Mouse (Mus musculus): ENCODE measurements around the gene C2cd5. TPM values are rescaled to one million over a fixed set of nuclear protein-coding genes. Genes with fewer than 3 reads are reported as not detected.
A peak's percentile ranks its signal among the peaks of the same experiment; 100 is the strongest.

C2cd5 gene
- total and polyA plus RNA-seq, 3 experiments = 19.1 to 22.3 (median 19.7) TPM

DNA sequence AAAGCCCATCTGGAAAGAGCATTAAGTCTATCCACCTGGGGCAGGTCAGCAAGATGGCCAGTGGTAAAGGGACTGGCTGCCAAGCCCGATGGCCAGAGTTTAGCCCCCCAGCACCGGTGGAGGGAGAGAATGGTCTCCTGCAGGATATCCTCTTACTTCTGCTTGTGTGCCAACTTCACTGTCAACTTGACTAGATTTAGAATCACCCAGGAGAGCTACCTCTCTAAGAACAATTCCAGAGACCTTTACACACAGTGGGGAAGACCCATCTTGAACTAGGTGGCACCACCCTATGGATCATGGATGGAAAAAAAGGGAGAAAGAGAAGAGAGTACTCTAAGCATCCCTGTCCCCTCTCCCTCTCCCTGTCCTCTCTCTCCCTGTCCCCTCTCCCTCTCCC lies 107.0 kb downstream of the C2cd5 start:
- in situ Hi-C loops (cut with MboI; ENCODE audit: low pct_ligation_motif_present, low pct_unique_long_range_greater_than_20kb, low sequenced_read_pairs) (no loop called here), dilution Hi-C loops (cut with MboI; ENCODE audit: extremely low pct_ligation_motif_present, extremely low pct_unique_long_range_greater_than_20kb, low sequenced_read_pairs) (no loop called here)
- H3K9ac ChIP-seq (ENCODE audit: insufficient read depth, low read depth) = no peak overlapping the region

DNA sequence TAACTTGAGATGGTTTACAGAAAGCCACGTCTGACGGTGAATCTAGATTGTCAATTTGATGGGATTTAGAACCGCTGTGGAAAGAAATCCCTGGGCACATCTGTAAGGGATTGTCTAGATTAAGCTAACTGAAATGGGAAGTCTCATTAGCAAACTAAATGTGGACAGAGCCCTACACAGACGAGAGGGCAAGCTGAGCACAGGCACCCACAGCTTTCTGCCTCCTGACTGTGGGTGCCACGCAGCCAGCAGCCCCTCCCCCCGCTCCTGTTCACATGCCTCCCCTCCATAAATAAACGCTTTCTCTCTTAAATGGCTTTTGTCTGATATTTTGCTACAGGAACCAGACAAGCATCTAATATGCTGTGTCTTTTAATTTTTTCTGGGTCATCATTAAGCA lies 107.8 kb downstream of the C2cd5 start:
- dilution Hi-C loops (cut with MboI; ENCODE audit: extremely low pct_ligation_motif_present, extremely low pct_unique_long_range_greater_than_20kb, low sequenced_read_pairs) = no loop called here

More for the DNA sequence above, 107.0 kb downstream of the C2cd5 start:
- Histone ChIP-seq H3K79me2 (replicated peaks; ENCODE audit: control insufficient read depth, extremely low read depth, insufficient read depth, poor library complexity, severe bottlenecking) (no peaks in the 10 kb centered on the region), H3K4me1 (ENCODE audit: control insufficient read depth in 1 of 2, insufficient read depth in 2 of 2) (peaks cover 19 to 60% of the 10 kb centered on the region in 2 experiments), H3K9me3 (replicated peaks; ENCODE audit: low read length) (no peaks in the 10 kb centered on the region), H3K4me2 (ENCODE audit: insufficient read depth, low read depth, poor library complexity, severe bottlenecking) (peak overlapping the region; percentile 97; the same call in 1 of the 2 replicates), H3K27ac (ENCODE audit: insufficient read depth, low read depth) (no peak overlapping the region), H3K36me3 (replicated peaks in 1 of 2; ENCODE audit: control insufficient read depth in 1 of 2, insufficient read depth in 1 of 2, low read length in 1 of 2) (no peaks in the 10 kb centered on the region), H3K27me3 (replicated peaks) (no peaks in the 10 kb centered on the region), H3K4me3 (replicated peaks in 1 of 3; ENCODE audit: low read depth in 2 of 3, low read length in 2 of 3, poor library complexity in 1 of 3) (no peak overlapping the region)
- TF ChIP-seq USF2 (conservative IDR thresholded peaks at IDR 0.05; ENCODE audit: low read depth, low read length) (no peak), USF1 (IDR thresholded peaks at IDR 0.05; ENCODE audit: low read depth, low read length) (no peak), UBTF (IDR thresholded peaks at IDR 0.05; ENCODE audit: low read depth, low read length) (no peak), TCF12 (IDR thresholded peaks at IDR 0.05; ENCODE audit: low read depth, low read length) (no peak), HCFC1 (IDR thresholded peaks at IDR 0.05; ENCODE audit: low read depth, low read length) (no peak), SMC3 (IDR thresholded peaks at IDR 0.05; ENCODE audit: low read depth, low read length) (no peak), ZNF384 (IDR thresholded peaks at IDR 0.05; ENCODE audit: low read depth, low read length) (no peak), CTCF (conservative IDR thresholded peaks at IDR 0.05 in 1 of 2, IDR thresholded peaks at IDR 0.05 in 1 of 2; ENCODE audit: low read depth in 2 of 2, low read length in 2 of 2) (no peak)
- no peak for DNase-seq (ENCODE audit: extremely low read depth)

DNA sequence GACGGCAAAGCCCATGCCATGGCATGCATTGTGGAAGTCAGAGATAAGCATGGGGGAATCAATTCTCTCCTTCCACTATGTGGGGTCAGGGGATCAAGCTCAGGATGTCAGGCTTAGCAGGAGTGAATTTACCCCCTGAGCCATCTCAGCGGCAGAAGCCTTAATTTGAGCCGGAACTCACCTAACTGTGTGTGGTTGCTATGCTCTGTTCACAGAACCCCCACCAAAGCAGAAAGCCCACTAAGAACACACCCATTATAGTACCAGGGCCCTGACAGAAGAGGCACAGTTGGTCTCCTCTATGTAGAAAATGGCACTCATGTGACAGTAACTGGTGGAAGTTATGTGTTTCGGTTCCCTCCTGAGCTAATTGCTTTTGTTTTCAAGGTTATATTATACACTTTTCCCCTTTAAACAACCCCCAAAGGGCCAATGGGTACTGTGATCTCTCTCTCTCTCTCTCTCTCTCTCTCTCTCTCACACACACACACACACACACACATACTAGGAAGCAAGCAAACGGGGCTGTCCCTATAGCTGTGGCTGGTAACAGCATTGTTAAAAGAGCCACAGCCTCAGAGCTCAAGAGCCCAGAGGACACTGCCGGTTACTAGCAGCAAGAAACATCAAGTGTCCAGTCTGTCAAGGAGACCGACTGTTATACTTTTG lies 108.4 kb downstream of the C2cd5 start:
- DNase-seq (ENCODE audit: extremely low read depth) = peak; percentile 84
- H3K4me2 ChIP-seq (ENCODE audit: insufficient read depth, low read depth, poor library complexity, severe bottlenecking) = peak overlapping the region; percentile 97
- peak overlapping the region; percentile 78; the same call in 1 of the 2 replicates for H3K27ac ChIP-seq (ENCODE audit: insufficient read depth, low read depth)
- H3K4me1 ChIP-seq (ENCODE audit: control insufficient read depth in 1 of 2, insufficient read depth in 2 of 2) = peaks cover 21 to 68% of the 10 kb centered on the region in 2 experiments
- no peaks in the 10 kb centered on the region for H3K79me2 ChIP-seq (replicated peaks; ENCODE audit: control insufficient read depth, extremely low read depth, insufficient read depth, poor library complexity, severe bottlenecking)
- H3K27me3 ChIP-seq (replicated peaks) = no peaks in the 10 kb centered on the region
- peak overlapping the region; percentile 53; the same call in 1 of the 2 replicates for H3K9ac ChIP-seq (ENCODE audit: insufficient read depth, low read depth)
- in situ Hi-C loops (cut with MboI; ENCODE audit: low pct_ligation_motif_present, low pct_unique_long_range_greater_than_20kb, low sequenced_read_pairs) = no loop called here
- H3K4me3 ChIP-seq (replicated peaks in 1 of 3; ENCODE audit: low read depth in 2 of 3, low read length in 2 of 3, poor library complexity in 1 of 3) = peak overlapping the region in 1 of 3 experiments; percentile 17
- no peaks in the 10 kb centered on the region for H3K9me3 ChIP-seq (replicated peaks; ENCODE audit: low read length)
- no peaks in the 10 kb centered on the region for H3K36me3 ChIP-seq (replicated peaks in 1 of 2; ENCODE audit: control insufficient read depth in 1 of 2, insufficient read depth in 1 of 2, low read length in 1 of 2)
- dilution Hi-C loops (cut with MboI; ENCODE audit: extremely low pct_ligation_motif_present, extremely low pct_unique_long_range_greater_than_20kb, low sequenced_read_pairs) = no loop called here
- TF ChIP-seq KAT2A (IDR thresholded peaks at IDR 0.05; ENCODE audit: insufficient replicate concordance, low read length) (no peak), USF1 (IDR thresholded peaks at IDR 0.05; ENCODE audit: low read depth, low read length) (no peak; the same call in 1 of the 2 replicates), IRF4 (IDR thresholded peaks at IDR 0.05; ENCODE audit: low read depth, low read length) (peak; percentile 92), CTCF (conservative IDR thresholded peaks at IDR 0.05 in 1 of 2, IDR thresholded peaks at IDR 0.05 in 1 of 2; ENCODE audit: low read depth in 2 of 2, low read length in 2 of 2) (no peak), JUND (conservative IDR thresholded peaks at IDR 0.05; ENCODE audit: low read depth, low read length) (peak; percentile 76), TCF12 (IDR thresholded peaks at IDR 0.05; ENCODE audit: low read depth, low read length) (peak; percentile 65), SMC3 (IDR thresholded peaks at IDR 0.05; ENCODE audit: low read depth, low read length) (no peak), CHD1 (IDR thresholded peaks at IDR 0.05; ENCODE audit: low read depth, low read length) (no peak), GABPA (IDR thresholded peaks at IDR 0.05; ENCODE audit: insufficient replicate concordance, low read depth, low read length) (no peak), NRF1 (IDR thresholded peaks at IDR 0.05; ENCODE audit: low read depth, low read length) (no peak), TBP (conservative IDR thresholded peaks at IDR 0.05; ENCODE audit: low read depth, low read length) (peak; percentile 63), SIN3A (IDR thresholded peaks at IDR 0.05; ENCODE audit: low read length) (peak; percentile 80), MAX (IDR thresholded peaks at IDR 0.05; ENCODE audit: low read length) (peak; percentile 40; the same call in 1 of the 2 replicates), RAD21 (IDR thresholded peaks at IDR 0.05; ENCODE audit: low read depth, low read length) (no peak; the same call in 1 of the 2 replicates), MAFK (IDR thresholded peaks at IDR 0.05; ENCODE audit: insufficient replicate concordance, low read length) (no peak), HCFC1 (IDR thresholded peaks at IDR 0.05; ENCODE audit: low read depth, low read length) (peak; percentile 44), MEF2A (IDR thresholded peaks at IDR 0.05; ENCODE audit: borderline replicate concordance, low read depth, low read length) (peak; percentile 84)

More for the DNA sequence above, 107.8 kb downstream of the C2cd5 start:
- DNase-seq (ENCODE audit: extremely low read depth) = no peak
- Histone ChIP-seq H3K4me2 (ENCODE audit: insufficient read depth, low read depth, poor library complexity, severe bottlenecking) (peak overlapping the region; percentile 97), H3K9me3 (replicated peaks; ENCODE audit: low read length) (no peaks in the 10 kb centered on the region), H3K27ac (ENCODE audit: insufficient read depth, low read depth) (peak overlapping the region; percentile 78), H3K4me1 (ENCODE audit: control insufficient read depth in 1 of 2, insufficient read depth in 2 of 2) (peaks cover 21 to 68% of the 10 kb centered on the region in 2 experiments), H3K4me3 (replicated peaks in 1 of 3; ENCODE audit: low read depth in 2 of 3, low read length in 2 of 3, poor library complexity in 1 of 3) (peak overlapping the region in 2 of 3 experiments; percentile 17 to 46), H3K27me3 (replicated peaks) (no peaks in the 10 kb centered on the region), H3K9ac (ENCODE audit: insufficient read depth, low read depth) (peak overlapping the region; percentile 53; the same call in 1 of the 2 replicates), H3K36me3 (replicated peaks in 1 of 2; ENCODE audit: control insufficient read depth in 1 of 2, insufficient read depth in 1 of 2, low read length in 1 of 2) (no peaks in the 10 kb centered on the region), H3K79me2 (replicated peaks; ENCODE audit: control insufficient read depth, extremely low read depth, insufficient read depth, poor library complexity, severe bottlenecking) (no peaks in the 10 kb centered on the region)
- in situ Hi-C loops (cut with MboI; ENCODE audit: low pct_ligation_motif_present, low pct_unique_long_range_greater_than_20kb, low sequenced_read_pairs) = no loop called here
- TF ChIP-seq BHLHE40 (IDR thresholded peaks at IDR 0.05; ENCODE audit: low read depth, low read length) = peak; percentile 43; the same call in 1 of the 2 replicates
- 0 out of 2 replicates have a peak, but pooled peaks have one; percentile 5 for TF ChIP-seq NELFE (IDR thresholded peaks at IDR 0.05; ENCODE audit: low read depth, low read length)
- TF ChIP-seq CHD2 (IDR thresholded peaks at IDR 0.05; ENCODE audit: low read length) = peak; percentile 73; the same call in 1 of the 2 replicates
- peak; percentile 8; the same call in 1 of the 2 replicates for TF ChIP-seq ELF1 (IDR thresholded peaks at IDR 0.05; ENCODE audit: low read depth, low read length)
- TF ChIP-seq SMC3 (IDR thresholded peaks at IDR 0.05; ENCODE audit: low read depth, low read length) = 0 out of 2 replicates have a peak, but pooled peaks have one; percentile 2
- TF ChIP-seq RAD21 (IDR thresholded peaks at IDR 0.05; ENCODE audit: low read depth, low read length) = no peak

All from CH12.LX (cell line).